Mouse (Mus musculus) CH12.LX (cell line): ENCODE data around the gene Rps6ka2. TPM values are rescaled to one million over a fixed set of nuclear protein-coding genes. Genes with fewer than 3 reads are reported as not detected.

Source experiments
- DNase-seq: peaks from one replicate; pipeline ENCODE4 v3.0.0-alpha.2; 2013; ENCODE audit errors: extremely low read depth
- H3K27ac ChIP-seq: 2 replicates; pipeline ENCODE4 v1.5.1; 2012; ENCODE audit warnings: low read depth, mild to moderate bottlenecking, control low read depth, moderate library complexity; ENCODE audit not compliant: insufficient read depth
- H3K27me3 ChIP-seq: replicated peaks from 2 replicates; pipeline ENCODE3; 2012; ENCODE audit warnings: inconsistent platforms
- H3K36me3 ChIP-seq, 2 experiments: replicated peaks in 1 of 2; 2 replicates each; pipeline versions ENCODE3 to v1.6.1; 2012; ENCODE audit warnings: inconsistent platforms in 1 of 2, low read length in 1 of 2, mild to moderate bottlenecking in 1 of 2, mixed read lengths in 1 of 2, moderate library complexity in 1 of 2; ENCODE audit not compliant: control insufficient read depth in 1 of 2, insufficient read depth in 1 of 2
- H3K4me1 ChIP-seq, 2 experiments: 2 replicates each; pipeline ENCODE4 v1.6.1; 2012; ENCODE audit warnings: inconsistent platforms in 1 of 2, moderate library complexity in 1 of 2; ENCODE audit not compliant: insufficient read depth in 2 of 2, control insufficient read depth in 1 of 2
- H3K4me2 ChIP-seq: 2 replicates; pipeline ENCODE4 v1.6.1; 2012; ENCODE audit warnings: low read depth, mild to moderate bottlenecking, control low read depth; ENCODE audit not compliant: poor library complexity, insufficient read depth, severe bottlenecking
- H3K4me3 ChIP-seq, 3 experiments: fragments of 150-350 bp in 1 of 3; sonication (generic) in 1 of 3; replicated peaks in 1 of 3; 2 replicates each; pipeline versions ENCODE3 to v1.5.1; 2011 to 2012; ENCODE audit warnings: low read depth in 2 of 3, low read length in 2 of 3, mild to moderate bottlenecking in 2 of 3, moderate library complexity in 2 of 3, control low read depth in 1 of 3, improper control_type of control experiment in 1 of 3, inconsistent platforms in 1 of 3, mixed read lengths in 1 of 3; ENCODE audit not compliant: poor library complexity in 1 of 3
- H3K79me2 ChIP-seq: replicated peaks from 2 replicates; pipeline ENCODE4 v1.6.1; 2012; ENCODE audit warnings: mild to moderate bottlenecking, moderate library complexity; ENCODE audit not compliant: control insufficient read depth, poor library complexity, insufficient read depth, severe bottlenecking; ENCODE audit errors: extremely low read depth
- H3K9ac ChIP-seq: 2 replicates; pipeline ENCODE4 v1.6.1; 2012; ENCODE audit warnings: low read depth, mild to moderate bottlenecking, control low read depth, moderate library complexity; ENCODE audit not compliant: insufficient read depth
- H3K9me3 ChIP-seq: replicated peaks from 2 replicates; pipeline ENCODE3; 2012; ENCODE audit warnings: low read length, inconsistent platforms, mixed read lengths
- BHLHE40 ChIP-seq: IDR thresholded peaks from 2 replicates; pipeline ENCODE4 v1.6.1; 2011; ENCODE audit warnings: mild to moderate bottlenecking, low read depth, low read length, improper control_type of control experiment
- ELF1 ChIP-seq: IDR thresholded peaks from 2 replicates; pipeline ENCODE4 v1.6.1; 2014; ENCODE audit warnings: low read depth, mild to moderate bottlenecking, inconsistent platforms, low read length, improper control_type of control experiment
- EP300 ChIP-seq: IDR thresholded peaks from 2 replicates; pipeline ENCODE4 v1.6.1; 2011; ENCODE audit warnings: low read length, improper control_type of control experiment
- ETS1 ChIP-seq: conservative IDR thresholded peaks from 2 replicates; pipeline ENCODE4 v1.6.1; 2012; ENCODE audit warnings: low read depth, mild to moderate bottlenecking, inconsistent platforms, low read length, improper control_type of control experiment, moderate library complexity
- GABPA ChIP-seq: IDR thresholded peaks from 2 replicates; pipeline ENCODE4 v1.6.1; 2012; ENCODE audit warnings: low read depth, low read length, improper control_type of control experiment, inconsistent platforms; ENCODE audit not compliant: insufficient replicate concordance
- JUND ChIP-seq: conservative IDR thresholded peaks from 2 replicates; pipeline ENCODE4 v1.6.1; 2011; ENCODE audit warnings: low read depth, low read length, improper control_type of control experiment
- MAFK ChIP-seq: IDR thresholded peaks from 2 replicates; pipeline ENCODE4 v1.6.1; 2011; ENCODE audit warnings: low read length, improper control_type of control experiment; ENCODE audit not compliant: insufficient replicate concordance
- MAZ ChIP-seq: IDR thresholded peaks from 2 replicates; pipeline ENCODE4 v1.6.1; 2012; ENCODE audit warnings: low read depth, mild to moderate bottlenecking, inconsistent platforms, low read length, improper control_type of control experiment, moderate library complexity
- MEF2A ChIP-seq: IDR thresholded peaks from 2 replicates; pipeline ENCODE4 v1.6.1; 2014; ENCODE audit warnings: low read depth, mild to moderate bottlenecking, inconsistent platforms, low read length, improper control_type of control experiment, borderline replicate concordance
- MXI1 ChIP-seq: IDR thresholded peaks from 2 replicates; pipeline ENCODE4 v1.6.1; 2011; ENCODE audit warnings: mild to moderate bottlenecking, low read depth, low read length, improper control_type of control experiment
- MYC ChIP-seq: IDR thresholded peaks from 2 replicates; pipeline ENCODE4 v1.6.1; 2011; ENCODE audit warnings: low read depth, mild to moderate bottlenecking, improper control_type of control experiment, low read length
- NRF1 ChIP-seq: IDR thresholded peaks from 2 replicates; pipeline ENCODE4 v1.6.1; 2014; ENCODE audit warnings: low read depth, mild to moderate bottlenecking, inconsistent platforms, low read length, improper control_type of control experiment, moderate library complexity
- POLR2AphosphoS2 ChIP-seq: IDR thresholded peaks from 2 replicates; pipeline ENCODE4 v1.6.1; 2011; ENCODE audit warnings: low read depth, low read length, improper control_type of control experiment
- SIN3A ChIP-seq: IDR thresholded peaks from 2 replicates; pipeline ENCODE4 v1.6.1; 2012; ENCODE audit warnings: low read length, improper control_type of control experiment, inconsistent platforms
- SMC3 ChIP-seq: IDR thresholded peaks from 2 replicates; pipeline ENCODE4 v1.6.1; 2011; ENCODE audit warnings: low read depth, low read length, improper control_type of control experiment
- TBP ChIP-seq: conservative IDR thresholded peaks from 2 replicates; pipeline ENCODE4 v1.6.1; 2011; ENCODE audit warnings: low read depth, low read length, improper control_type of control experiment
- TCF12 ChIP-seq: IDR thresholded peaks from 2 replicates; pipeline ENCODE4 v1.6.1; 2014; ENCODE audit warnings: low read depth, mild to moderate bottlenecking, inconsistent platforms, low read length, improper control_type of control experiment
- UBTF ChIP-seq: IDR thresholded peaks from 2 replicates; pipeline ENCODE4 v1.6.1; 2012; ENCODE audit warnings: low read depth, mild to moderate bottlenecking, inconsistent platforms, low read length, improper control_type of control experiment, moderate library complexity
- USF2 ChIP-seq: conservative IDR thresholded peaks from 2 replicates; pipeline ENCODE4 v1.6.1; 2011; ENCODE audit warnings: low read depth, low read length, improper control_type of control experiment
- ZC3H11A ChIP-seq: IDR thresholded peaks from 2 replicates; pipeline ENCODE4 v1.6.1; 2012; ENCODE audit warnings: low read depth, mild to moderate bottlenecking, inconsistent platforms, low read length, improper control_type of control experiment
- ZMIZ1 ChIP-seq: IDR thresholded peaks from 2 replicates; pipeline ENCODE4 v1.6.1; 2012; ENCODE audit warnings: low read depth, mild to moderate bottlenecking, inconsistent platforms, low read length, improper control_type of control experiment
- dilution Hi-C: fragments of 300-500 bp; cut with MboI; formaldehyde crosslinking; loops from 2 replicates; pipeline ENCODE4 v1.14.3; 2020; ENCODE audit warnings: low sequenced_read_pairs; ENCODE audit not compliant: extremely low pct_unique_long_range_greater_than_20kb, extremely low pct_ligation_motif_present
- in situ Hi-C: fragments of 300-500 bp; cut with MboI; formaldehyde crosslinking; loops from 3 replicates; pipeline ENCODE4 v1.14.3; 2019; ENCODE audit warnings: low sequenced_read_pairs, low pct_ligation_motif_present, low pct_unique_long_range_greater_than_20kb, mixed read lengths
- polyA plus RNA-seq: library from polyadenylated mRNA; unstranded; fragments of >175 nt; gene quantifications from 2 replicates; pipeline ENCODE4 v1.2.1, GENCODE M21; 2012; ENCODE audit warnings: low read depth; ENCODE audit not compliant: insufficient read length
- total RNA-seq, 2 experiments: library from RNA; depleted of rRNA; stranded (reverse); fragments of 300-350 nt in 1 of 2; fragments of >200 nt in 1 of 2; gene quantifications; 2 replicates each; pipeline ENCODE4 v1.2.3; 2012 to 2014

The Rps6ka2 gene
- total and polyA plus RNA-seq, 3 experiments: 0.64 to 1.4 (median 0.91) TPM

- Histone ChIP-seq H3K4me3 (no peak overlapping the region), H3K79me2 (no peaks in the 10 kb centered on the region), H3K9me3 (no peaks in the 10 kb centered on the region), H3K27me3 (no peaks in the 10 kb centered on the region), H3K4me1 (peaks cover 0 to 3% of the 10 kb centered on the region in 2 experiments; a peak in 2 of 4 replicates), H3K27ac (no peak overlapping the region), H3K36me3 (no peaks in the 10 kb centered on the region), H3K4me2 (no peak overlapping the region), H3K9ac (no peak overlapping the region)
- dilution Hi-C loops: no loop called here
- no peak for DNase-seq
- in situ Hi-C loops: no loop called here
- TF ChIP-seq ETS1: no peak
- no peak for TF ChIP-seq TCF12
- no peak for TF ChIP-seq ZC3H11A
- TF ChIP-seq SIN3A: no peak
- TF ChIP-seq MEF2A: no peak
- no peak for TF ChIP-seq EP300
- no peak for TF ChIP-seq MYC
- TF ChIP-seq JUND: no peak
- TF ChIP-seq TBP: no peak
- TF ChIP-seq MAZ: no peak
- TF ChIP-seq UBTF: no peak
- no peak for TF ChIP-seq ZMIZ1
- no peak for TF ChIP-seq USF2
- no peak for TF ChIP-seq ELF1
- TF ChIP-seq MXI1: no peak
- TF ChIP-seq SMC3: no peak
- no peak for TF ChIP-seq GABPA
- no peak for TF ChIP-seq POLR2AphosphoS2
- TF ChIP-seq NRF1: no peak
- no peak for TF ChIP-seq MAFK
Observed at GRCm38 (mm10) chr17:7217791-7218329, 47.9 kb downstream of the Rps6ka2 start.

GRCm38 (mm10) chr17:7218396-7218795 is 48.5 kb downstream of the Rps6ka2 start:
- H3K4me3 ChIP-seq: no peak overlapping the region
- no peaks in the 10 kb centered on the region for H3K79me2 ChIP-seq
- H3K36me3 ChIP-seq: no peaks in the 10 kb centered on the region
- H3K4me1 ChIP-seq: peaks cover 0 to 3% of the 10 kb centered on the region in 2 experiments; a peak in 2 of 4 replicates
- H3K9ac ChIP-seq: no peak overlapping the region
- in situ Hi-C loops (no loop called here), dilution Hi-C loops (no loop called here)
- no peak overlapping the region for H3K27ac ChIP-seq
- no peak overlapping the region for H3K4me2 ChIP-seq
- DNase-seq: no peak
- no peaks in the 10 kb centered on the region for H3K27me3 ChIP-seq
- no peaks in the 10 kb centered on the region for H3K9me3 ChIP-seq
- peak; percentile 54 for TF ChIP-seq BHLHE40
- no peak for TF ChIP-seq TCF12
